Mouse (Mus musculus) liver (tissue): Measurements from ENCODE around the gene Smtnl1.

Experiments
- DNase-seq: peaks from one replicate; pipeline ENCODE4 v3.0.0-alpha.2; 2020; ENCODE audit warnings: mixed read lengths

The Smtnl1 gene

DNA sequence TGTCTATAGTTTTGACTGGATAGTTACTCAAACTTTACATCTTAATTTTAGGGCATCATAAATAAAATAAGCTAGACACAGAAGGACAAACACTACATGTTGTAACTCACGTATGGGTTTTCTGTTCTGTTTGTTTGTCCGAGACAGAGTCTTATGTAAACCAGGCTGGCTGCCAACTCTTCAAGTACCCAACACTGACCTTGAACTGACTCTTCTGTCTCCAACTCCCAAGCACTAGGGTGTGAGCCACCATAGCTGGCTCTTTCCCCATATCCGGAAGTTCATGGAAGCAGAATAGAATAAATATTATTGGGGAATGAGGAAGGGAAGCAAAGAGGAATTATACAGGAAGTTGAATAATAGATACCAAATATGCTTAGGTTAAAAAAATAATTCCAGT lies 29.9 kb downstream of the Smtnl1 start:
- DNase-seq = no peak

- DNase-seq = no peak
These were observed 32.0 kb downstream of the Smtnl1 start for GRCm38 (mm10) chr2:84790418-84790817.

DNA sequence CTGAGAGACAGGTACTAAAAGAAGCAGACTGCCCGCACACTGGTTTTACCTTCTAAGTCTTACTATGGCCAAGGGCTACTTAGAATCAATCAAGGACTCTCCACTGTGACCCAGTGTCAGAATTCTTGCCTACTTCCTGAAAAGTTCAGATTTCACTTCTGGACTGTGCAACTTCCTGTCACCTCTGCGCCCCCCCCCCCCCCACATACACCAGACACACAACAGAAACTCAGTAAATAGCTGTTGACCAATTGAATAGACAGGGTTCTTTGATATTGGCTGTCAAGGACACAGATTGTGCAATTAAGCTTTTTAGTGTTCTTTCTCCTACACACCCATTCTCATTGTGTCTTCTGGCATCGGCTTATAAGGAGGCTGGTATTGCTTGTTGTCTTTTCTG lies 34.1 kb downstream of the Smtnl1 start:
- no peak for DNase-seq

GRCm38 (mm10) chr2:84783840-84784566 lies 38.4 kb downstream of the Smtnl1 start:
- no peak for DNase-seq

GRCm38 (mm10) chr2:84783315-84783714 lies 39.1 kb downstream of the Smtnl1 start:
- no peak for DNase-seq

GRCm38 (mm10) chr2:84779210-84779609 lies 43.2 kb downstream of the Smtnl1 start:
- peak; percentile 25 for DNase-seq

- DNase-seq = no peak
These were observed 44.7 kb downstream of the Smtnl1 start for GRCm38 (mm10) chr2:84777706-84778105.

DNA sequence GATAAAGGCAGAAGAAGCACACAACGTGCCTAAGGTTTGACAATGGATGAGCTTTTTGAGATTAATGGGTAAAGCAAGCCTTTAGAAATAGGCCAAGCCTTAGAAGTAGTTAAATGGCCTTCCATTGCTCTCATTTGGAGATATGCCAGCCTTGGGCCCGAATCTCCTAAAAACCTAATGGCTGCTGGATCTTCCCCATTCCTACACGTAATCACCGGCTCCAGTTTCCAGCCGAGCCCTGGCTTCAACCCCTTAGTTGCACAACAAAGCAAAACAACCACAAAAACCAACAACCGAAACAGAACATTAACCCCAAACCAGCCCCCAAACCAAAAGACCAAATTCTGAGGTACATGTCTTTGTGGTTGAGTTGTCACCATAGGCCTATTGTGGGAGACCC lies 46.8 kb downstream of the Smtnl1 start:
- no peak for DNase-seq

DNA sequence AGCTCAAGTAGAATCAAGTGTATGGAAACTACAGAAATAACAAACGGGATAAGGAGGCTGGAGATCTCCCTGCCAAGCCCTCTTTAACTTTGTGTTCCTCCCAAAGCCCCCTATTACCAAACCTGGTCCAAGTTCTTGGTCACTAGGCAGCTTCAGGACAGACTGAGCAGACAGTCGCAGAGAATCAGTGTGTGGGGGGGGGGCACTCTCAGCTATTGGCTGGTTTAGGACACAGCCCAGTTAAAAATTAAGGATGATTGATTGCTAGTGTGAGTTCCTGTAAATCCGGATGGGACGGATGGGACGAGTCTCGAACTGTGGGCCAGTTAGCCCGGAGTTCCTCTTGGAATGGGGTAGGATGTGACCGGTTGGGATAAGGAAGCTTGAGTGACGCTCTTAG lies 47.2 kb downstream of the Smtnl1 start, which contains the start of gene Serping1:
Serping1 (minus strand) TSS at position 204 of the 400 bp plus-strand sequence.
- peak; percentile 29 for DNase-seq

- peak; percentile 59 for DNase-seq
These were observed 47.7 kb downstream of the Smtnl1 start for GRCm38 (mm10) chr2:84774751-84775150.

DNA sequence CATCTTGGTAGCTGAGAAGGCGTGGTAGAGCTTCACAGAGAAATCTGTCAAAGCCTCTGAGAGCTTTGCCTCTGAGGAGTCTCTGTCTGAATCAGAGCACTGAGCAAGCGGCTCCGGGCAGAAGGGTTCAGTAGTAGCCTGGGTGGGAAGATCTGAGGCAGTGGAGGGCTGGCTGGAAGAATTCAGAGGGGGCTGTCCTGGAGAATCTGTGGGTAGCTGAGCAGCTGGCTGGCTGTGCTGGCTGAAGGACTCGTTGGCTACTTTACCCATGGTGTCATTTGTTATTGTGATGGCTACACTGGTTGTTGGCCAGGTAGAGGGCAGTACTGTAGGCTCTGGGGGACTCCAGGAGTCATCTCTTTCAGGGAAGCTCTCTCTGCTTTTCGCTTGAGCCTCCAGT lies 49.3 kb downstream of the Smtnl1 start:
- DNase-seq = no peak

- DNase-seq = no peak
These were observed 50.0 kb downstream of the Smtnl1 start for GRCm38 (mm10) chr2:84772454-84772853.

DNA sequence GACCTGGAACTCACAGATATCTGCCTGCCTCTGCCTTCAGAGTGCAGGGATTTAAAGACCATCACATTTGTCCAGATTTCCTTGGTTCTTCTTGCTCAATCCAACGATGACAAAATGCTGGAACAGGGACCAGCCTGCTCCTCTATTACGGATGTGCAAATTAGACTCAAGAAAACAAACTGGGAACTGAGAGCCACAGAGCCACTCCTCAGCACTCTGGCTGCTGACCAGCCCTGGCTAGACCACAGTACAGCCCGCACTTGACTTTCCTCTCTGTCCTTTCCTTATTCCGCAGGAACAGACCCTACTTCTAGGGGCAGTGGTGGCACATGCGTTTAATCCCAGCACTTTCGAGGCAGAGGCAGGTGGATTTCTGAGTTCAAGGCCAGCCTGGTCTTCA lies 52.0 kb downstream of the Smtnl1 start:
- no peak for DNase-seq

- DNase-seq = no peak
These were observed 59.6 kb downstream of the Smtnl1 start for GRCm38 (mm10) chr2:84762818-84763217.

DNA sequence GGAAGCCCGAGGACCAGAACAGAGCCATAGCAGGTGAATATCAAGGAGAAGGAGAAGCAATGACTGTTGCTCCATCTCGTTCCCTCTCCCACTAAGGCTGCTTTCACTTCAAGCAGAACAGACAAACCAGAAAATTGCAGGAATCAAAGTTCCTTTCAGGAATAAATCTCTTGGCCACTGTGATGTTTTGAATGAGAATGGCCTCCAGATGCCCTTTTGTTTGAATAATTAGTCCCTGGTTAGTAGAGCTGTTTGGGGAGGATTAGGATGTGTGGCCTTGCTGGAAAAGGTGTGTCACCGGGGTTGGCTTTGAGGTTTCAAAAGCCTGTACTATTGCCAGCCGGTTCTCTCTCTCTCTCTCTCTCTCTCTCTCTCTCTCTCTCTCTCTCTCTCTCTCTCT lies 60.2 kb downstream of the Smtnl1 start:
- no peak for DNase-seq

DNA sequence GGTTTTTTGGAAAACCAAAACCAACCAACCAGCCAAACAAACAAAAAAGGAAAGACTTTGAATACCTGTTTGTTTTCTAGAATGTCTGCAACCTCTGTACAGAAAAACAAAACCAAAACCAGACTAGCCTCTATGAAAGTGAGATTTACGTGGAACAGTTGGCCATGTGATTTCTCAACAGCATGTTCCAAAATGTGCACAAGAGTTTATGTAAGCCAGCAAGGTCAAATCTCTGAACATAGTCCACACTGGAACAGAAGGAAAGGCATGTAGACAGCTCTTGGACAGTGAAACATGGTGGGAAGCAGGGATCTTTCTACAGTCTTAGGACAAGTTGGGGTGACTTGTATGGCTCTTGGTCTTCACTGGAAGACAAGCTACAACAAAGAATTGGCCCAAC lies 60.6 kb downstream of the Smtnl1 start:
- no peak for DNase-seq

DNA sequence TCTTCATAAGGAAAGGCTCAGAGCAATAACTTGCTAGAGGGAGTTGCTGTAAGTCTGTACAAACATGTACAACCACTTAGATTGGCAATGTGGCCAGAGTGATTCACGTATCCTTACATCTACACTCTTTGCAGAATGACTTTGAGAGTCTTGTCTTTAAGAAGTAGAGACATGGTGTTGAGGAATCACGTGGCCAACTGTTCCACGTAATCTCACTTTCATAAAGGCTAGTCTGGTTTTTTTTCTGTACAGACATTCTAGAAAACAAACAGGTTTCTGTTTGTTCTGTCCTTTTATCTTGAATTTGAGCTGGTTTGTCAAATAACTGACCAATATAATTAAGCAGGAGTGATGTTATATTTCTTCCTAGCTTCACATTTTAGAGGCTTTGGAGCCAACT lies 61.1 kb downstream of the Smtnl1 start:
- DNase-seq = no peak
